Mouse (Mus musculus): ENCODE data around the gene Pcif1. TPM values are rescaled to one million over a fixed set of nuclear protein-coding genes. Genes with fewer than 3 reads are reported as not detected.

Pcif1 gene
- polyA plus RNA-seq, 1 experiment from 2014 or later: 88.4 TPM

- peaks cover 71% of the 10 kb centered on the region for H3K36me3 ChIP-seq
- 95% methylated on average over 12 of the region's 12 CpGs for WGBS
- no peak overlapping the region for H3K27ac ChIP-seq
- H3K27me3 ChIP-seq (ENCODE audit: insufficient read depth, poor library complexity, severe bottlenecking): no peaks in the 10 kb centered on the region
- H3K4me1 ChIP-seq (replicated peaks): peaks cover 35% of the 10 kb centered on the region
- H3K4me3 ChIP-seq: no peak overlapping the region
- DNase-seq (ENCODE audit: low spot score): no peak
- peaks cover 8% of the 10 kb centered on the region for H3K9me3 ChIP-seq
Observed at GRCm38 (mm10) chr2:164907511-164907910, 28.4 kb downstream of the Pcif1 start.

GRCm38 (mm10) chr2:164908011-164908410 lies 28.9 kb downstream of the Pcif1 start:
- WGBS: 93% methylated on average over 5 of the region's 5 CpGs
- Histone ChIP-seq H3K27me3 (ENCODE audit: insufficient read depth, poor library complexity, severe bottlenecking) (no peaks in the 10 kb centered on the region), H3K4me1 (replicated peaks) (peaks cover 33% of the 10 kb centered on the region), H3K27ac (no peak overlapping the region), H3K9me3 (peaks cover 8% of the 10 kb centered on the region), H3K36me3 (peaks cover 66% of the 10 kb centered on the region), H3K4me3 (no peak overlapping the region)
- no peak for DNase-seq (ENCODE audit: low spot score)

- H3K27me3 ChIP-seq (ENCODE audit: insufficient read depth, poor library complexity, severe bottlenecking): no peaks in the 10 kb centered on the region
- no peak for DNase-seq (ENCODE audit: low spot score)
- 0 out of 2 replicates have a peak overlapping the region, but pooled peaks have one; percentile 12 for H3K27ac ChIP-seq
- WGBS: 92% methylated on average over 3 of the region's 3 CpGs
- H3K9me3 ChIP-seq: peaks cover 8% of the 10 kb centered on the region
- H3K4me3 ChIP-seq: peak overlapping the region; percentile 73; the same call in 1 of the 2 replicates
- H3K4me1 ChIP-seq (replicated peaks): peaks cover 34% of the 10 kb centered on the region
- peaks cover 60% of the 10 kb centered on the region for H3K36me3 ChIP-seq
Observed at GRCm38 (mm10) chr2:164909100-164909499, 30.0 kb downstream of the Pcif1 start.

- Histone ChIP-seq H3K9me3 (peaks cover 8% of the 10 kb centered on the region), H3K27me3 (ENCODE audit: insufficient read depth, poor library complexity, severe bottlenecking) (no peaks in the 10 kb centered on the region), H3K36me3 (peaks cover 59% of the 10 kb centered on the region), H3K4me1 (replicated peaks) (peaks cover 33% of the 10 kb centered on the region), H3K4me3 (peak overlapping the region; percentile 73; the same call in 1 of the 2 replicates), H3K27ac (0 out of 2 replicates have a peak overlapping the region, but pooled peaks have one; percentile 12)
- peak; percentile 41 for DNase-seq (ENCODE audit: low spot score)
- WGBS: 93% methylated on average over 1 of the region's 1 CpGs
Observed at GRCm38 (mm10) chr2:164909542-164909941, 30.4 kb downstream of the Pcif1 start.

- Histone ChIP-seq H3K27me3 (ENCODE audit: insufficient read depth, poor library complexity, severe bottlenecking) (no peaks in the 10 kb centered on the region), H3K4me1 (replicated peaks) (peaks cover 33% of the 10 kb centered on the region), H3K4me3 (peak overlapping the region; percentile 73), H3K36me3 (peaks cover 53% of the 10 kb centered on the region), H3K27ac (peak overlapping the region; percentile 100), H3K9me3 (peaks cover 8% of the 10 kb centered on the region)
- WGBS: 6% methylated on average over 37 of the region's 37 CpGs
- DNase-seq (ENCODE audit: low spot score): no peak
Observed at GRCm38 (mm10) chr2:164910360-164911061, 31.4 kb downstream of the Pcif1 start.

GRCm38 (mm10) chr2:164911086-164912048 lies 32.3 kb downstream of the Pcif1 start, which contains the start of gene Zfp335:
Gene Zfp335 (minus strand): TSS chr2:164911757.
- WGBS: under 1% methylated on average over 91 of the region's 91 CpGs

GRCm38 (mm10) chr2:164912151-164912550 lies 33.0 kb downstream of the Pcif1 start:
- Histone ChIP-seq H3K4me3 (peak overlapping the region; percentile 73), H3K9me3 (no peaks in the 10 kb centered on the region), H3K27ac (peak overlapping the region; percentile 100), H3K36me3 (peaks cover 38% of the 10 kb centered on the region), H3K4me1 (replicated peaks) (peaks cover 33% of the 10 kb centered on the region), H3K27me3 (ENCODE audit: insufficient read depth, poor library complexity, severe bottlenecking) (no peaks in the 10 kb centered on the region)
- no peak for DNase-seq (ENCODE audit: low spot score)
- 25% methylated on average over 12 of the region's 12 CpGs for WGBS

More at GRCm38 (mm10) chr2:164911086-164912048, 32.3 kb downstream of the Pcif1 start, which contains the start of gene Zfp335:
- H3K27ac ChIP-seq: peak within 1 kb of the TSS; percentile 100
- peaks cover 46% of the 10 kb centered on the region for H3K36me3 ChIP-seq
- H3K4me1 ChIP-seq (replicated peaks): peaks cover 33% of the 10 kb centered on the region
- peak; percentile 94 for DNase-seq (ENCODE audit: low spot score)
- H3K4me3 ChIP-seq: peak within 1 kb of the TSS; percentile 73
- H3K9me3 ChIP-seq: peaks cover 3% of the 10 kb centered on the region
- no peaks in the 10 kb centered on the region for H3K27me3 ChIP-seq (ENCODE audit: insufficient read depth, poor library complexity, severe bottlenecking)

- H3K27me3 ChIP-seq (ENCODE audit: insufficient read depth, poor library complexity, severe bottlenecking): no peaks in the 10 kb centered on the region
- H3K4me1 ChIP-seq (replicated peaks): peaks cover 37% of the 10 kb centered on the region
- H3K27ac ChIP-seq: peak overlapping the region; percentile 100; the same call in 1 of the 2 replicates
- H3K4me3 ChIP-seq: peak overlapping the region; percentile 73
- DNase-seq (ENCODE audit: low spot score): no peak
- H3K36me3 ChIP-seq: peaks cover 31% of the 10 kb centered on the region
- no peaks in the 10 kb centered on the region for H3K9me3 ChIP-seq
- WGBS: 91% methylated on average over 9 of the region's 9 CpGs
Observed at GRCm38 (mm10) chr2:164912749-164913427, 33.8 kb downstream of the Pcif1 start.

- Histone ChIP-seq H3K27me3 (ENCODE audit: insufficient read depth, poor library complexity, severe bottlenecking) (no peaks in the 10 kb centered on the region), H3K9me3 (no peaks in the 10 kb centered on the region), H3K4me3 (no peak overlapping the region), H3K27ac (no peak overlapping the region), H3K4me1 (replicated peaks) (peaks cover 37% of the 10 kb centered on the region), H3K36me3 (peaks cover 29% of the 10 kb centered on the region)
- WGBS: 97% methylated on average over 2 of the region's 2 CpGs
- no peak for DNase-seq (ENCODE audit: low spot score)
Observed at GRCm38 (mm10) chr2:164913428-164913786, 34.3 kb downstream of the Pcif1 start.

- Histone ChIP-seq H3K27ac (no peak overlapping the region), H3K4me1 (replicated peaks) (peaks cover 18% of the 10 kb centered on the region), H3K36me3 (peaks cover 41% of the 10 kb centered on the region), H3K27me3 (ENCODE audit: insufficient read depth, poor library complexity, severe bottlenecking) (no peaks in the 10 kb centered on the region), H3K4me3 (no peak overlapping the region), H3K9me3 (no peaks in the 10 kb centered on the region)
- 81% methylated on average over 5 of the region's 5 CpGs for WGBS
- no peak for DNase-seq (ENCODE audit: low spot score)
Observed at GRCm38 (mm10) chr2:164916820-164917219, 37.7 kb downstream of the Pcif1 start.

- Histone ChIP-seq H3K36me3 (peaks cover 41% of the 10 kb centered on the region), H3K9me3 (no peaks in the 10 kb centered on the region), H3K27me3 (ENCODE audit: insufficient read depth, poor library complexity, severe bottlenecking) (no peaks in the 10 kb centered on the region), H3K4me3 (no peak overlapping the region), H3K4me1 (replicated peaks) (peaks cover 17% of the 10 kb centered on the region), H3K27ac (no peak overlapping the region)
- no peak for DNase-seq (ENCODE audit: low spot score)
- 67% methylated on average over 10 of the region's 10 CpGs for WGBS
Observed at GRCm38 (mm10) chr2:164917371-164917770, 38.3 kb downstream of the Pcif1 start.

GRCm38 (mm10) chr2:164918325-164918724 lies 39.2 kb downstream of the Pcif1 start:
- peaks cover 41% of the 10 kb centered on the region for H3K36me3 ChIP-seq
- H3K4me1 ChIP-seq (replicated peaks): peaks cover 20% of the 10 kb centered on the region
- 0 out of 2 replicates have a peak overlapping the region, but pooled peaks have one; percentile 35 for H3K27ac ChIP-seq
- WGBS: 55% methylated on average over 5 of the region's 5 CpGs
- DNase-seq (ENCODE audit: low spot score): no peak
- no peaks in the 10 kb centered on the region for H3K9me3 ChIP-seq
- no peaks in the 10 kb centered on the region for H3K27me3 ChIP-seq (ENCODE audit: insufficient read depth, poor library complexity, severe bottlenecking)
- H3K4me3 ChIP-seq: no peak overlapping the region

Measured in hindbrain, embryonic 10.5 days (tissue).